Mouse (Mus musculus) MEL (cell line): Measurements from ENCODE around the gene A130010J15Rik. TPM values are rescaled to one million over a fixed set of nuclear protein-coding genes. Genes with fewer than 3 reads are reported as not detected.

Experiments used
- DNase-seq: peaks from one replicate; pipeline ENCODE4 v3.0.0; 2011; ENCODE audit warnings: low read depth, low spot score
- H3K27ac ChIP-seq: 2 replicates; pipeline ENCODE4 v1.5.1; 2012; ENCODE audit warnings: low read depth, mild to moderate bottlenecking, control low read depth, low read length, moderate library complexity; ENCODE audit not compliant: control insufficient read depth
- H3K27me3 ChIP-seq, 2 experiments: fragments of 150-350 bp in 1 of 2; sonication (generic) in 1 of 2; 2 replicates each; pipeline ENCODE4 v1.6.1; 2012; ENCODE audit warnings: low read length in 2 of 2, mild to moderate bottlenecking in 2 of 2, improper control_type of control experiment in 1 of 2, moderate library complexity in 1 of 2; ENCODE audit not compliant: insufficient read depth in 2 of 2, control insufficient read depth in 1 of 2
- H3K36me3 ChIP-seq, 2 experiments: 2 replicates each; pipeline ENCODE4 v1.6.1; 2012 to 2014; ENCODE audit warnings: low read length in 2 of 2, improper control_type of control experiment in 1 of 2, inconsistent platforms in 1 of 2, mild to moderate bottlenecking in 1 of 2; ENCODE audit not compliant: insufficient read depth in 2 of 2, control insufficient read depth in 1 of 2
- H3K4me1 ChIP-seq, 2 experiments: fragments of 150-350 bp in 1 of 2; sonication (generic) in 1 of 2; 2 replicates each; pipeline ENCODE4 v1.6.1; 2012; ENCODE audit warnings: low read length in 2 of 2, improper control_type of control experiment in 1 of 2, mild to moderate bottlenecking in 1 of 2; ENCODE audit not compliant: insufficient read depth in 2 of 2, control insufficient read depth in 1 of 2
- H3K4me3 ChIP-seq, 2 experiments: fragments of 150-350 bp in 1 of 2; sonication (generic) in 1 of 2; 2 replicates each; pipeline ENCODE4 v1.5.1; 2012; ENCODE audit warnings: low read depth in 2 of 2, low read length in 2 of 2, mild to moderate bottlenecking in 2 of 2, moderate library complexity in 2 of 2, control low read depth in 1 of 2, improper control_type of control experiment in 1 of 2; ENCODE audit not compliant: control insufficient read depth in 1 of 2, insufficient read depth in 1 of 2
- H3K79me2 ChIP-seq: 2 replicates; pipeline ENCODE4 v1.6.1; 2012; ENCODE audit warnings: mild to moderate bottlenecking, low read length, moderate library complexity; ENCODE audit not compliant: control insufficient read depth, poor library complexity, insufficient read depth
- H3K9ac ChIP-seq: 2 replicates; pipeline ENCODE4 v1.6.1; 2012; ENCODE audit warnings: low read depth, mild to moderate bottlenecking, control low read depth, low read length, moderate library complexity; ENCODE audit not compliant: control insufficient read depth, poor library complexity, severe bottlenecking
- H3K9me3 ChIP-seq: fragments of 150-350 bp; sonication (generic); replicated peaks from 2 replicates; pipeline ENCODE4 v1.6.1; 2012; ENCODE audit warnings: mild to moderate bottlenecking, low read length, improper control_type of control experiment, moderate library complexity; ENCODE audit not compliant: insufficient read depth
- BHLHE40 ChIP-seq: IDR thresholded peaks from 2 replicates; pipeline ENCODE4 v1.6.1; 2012; ENCODE audit warnings: low read depth, mild to moderate bottlenecking, inconsistent platforms, low read length, improper control_type of control experiment, borderline replicate concordance
- CTCF ChIP-seq, 3 experiments: IDR thresholded peaks in 2 of 3; conservative IDR thresholded peaks in 1 of 3; 2 replicates each; pipeline ENCODE4 v1.5.1; 2011 to 2012; ENCODE audit warnings: low read length in 3 of 3, low read depth in 2 of 3, mild to moderate bottlenecking in 2 of 3, improper control_type of control experiment in 1 of 3, inconsistent platforms in 1 of 3, mixed read lengths in 1 of 3, moderate library complexity in 1 of 3; ENCODE audit not compliant: control insufficient read depth in 1 of 3, insufficient read depth in 1 of 3, poor library complexity in 1 of 3, severe bottlenecking in 1 of 3
- E2F4 ChIP-seq: IDR thresholded peaks from 2 replicates; pipeline ENCODE4 v1.6.1; 2011; ENCODE audit warnings: low read depth, low read length, improper control_type of control experiment, borderline replicate concordance
- ELF1 ChIP-seq: IDR thresholded peaks from 2 replicates; pipeline ENCODE4 v1.6.1; 2014; ENCODE audit warnings: low read depth, mild to moderate bottlenecking, inconsistent platforms, low read length, improper control_type of control experiment, moderate library complexity
- EP300 ChIP-seq, 2 experiments: IDR thresholded peaks; 2 replicates each; pipeline ENCODE4 v1.6.1; 2011; ENCODE audit warnings: improper control_type of control experiment in 2 of 2, low read length in 2 of 2, low read depth in 1 of 2, mild to moderate bottlenecking in 1 of 2
- HCFC1 ChIP-seq: IDR thresholded peaks from 2 replicates; pipeline ENCODE4 v1.6.1; 2012; ENCODE audit warnings: low read depth, mild to moderate bottlenecking, inconsistent platforms, low read length, improper control_type of control experiment, moderate library complexity
- JUND ChIP-seq: IDR thresholded peaks from 2 replicates; pipeline ENCODE4 v1.6.1; 2011; ENCODE audit warnings: low read depth, mild to moderate bottlenecking, improper control_type of control experiment, low read length
- KAT2A ChIP-seq: conservative IDR thresholded peaks from 2 replicates; pipeline ENCODE4 v1.6.1; 2012; ENCODE audit warnings: low read depth, low read length, improper control_type of control experiment, inconsistent platforms
- MAX ChIP-seq: IDR thresholded peaks from 2 replicates; pipeline ENCODE4 v1.6.1; 2011; ENCODE audit warnings: low read length, improper control_type of control experiment
- MAZ ChIP-seq: IDR thresholded peaks from 2 replicates; pipeline ENCODE4 v1.6.1; 2012; ENCODE audit warnings: low read depth, mild to moderate bottlenecking, inconsistent platforms, low read length, improper control_type of control experiment
- MEF2A ChIP-seq: IDR thresholded peaks from 2 replicates; pipeline ENCODE4 v1.6.1; 2014; ENCODE audit warnings: low read depth, mild to moderate bottlenecking, inconsistent platforms, low read length, improper control_type of control experiment; ENCODE audit not compliant: poor library complexity, insufficient replicate concordance, severe bottlenecking; ENCODE audit errors: extremely low read depth
- MYB ChIP-seq: IDR thresholded peaks from 2 replicates; pipeline ENCODE4 v1.6.1; 2011; ENCODE audit warnings: mild to moderate bottlenecking, low read depth, low read length, improper control_type of control experiment
- NELFE ChIP-seq: IDR thresholded peaks from 2 replicates; pipeline ENCODE4 v1.6.1; 2011; ENCODE audit warnings: low read depth, low read length, improper control_type of control experiment
- POLR2A ChIP-seq, 2 experiments: IDR thresholded peaks; 2 replicates each; pipeline ENCODE4 v1.6.1; 2011 to 2012; ENCODE audit warnings: low read length in 2 of 2, mild to moderate bottlenecking in 2 of 2, control low read depth in 1 of 2, improper control_type of control experiment in 1 of 2, low read depth in 1 of 2, moderate library complexity in 1 of 2; ENCODE audit not compliant: control insufficient read depth in 1 of 2, insufficient read depth in 1 of 2, poor library complexity in 1 of 2
- POLR2AphosphoS5 ChIP-seq: IDR thresholded peaks from 2 replicates; pipeline ENCODE4 v1.6.1; 2012; ENCODE audit warnings: low read depth, borderline replicate concordance, mild to moderate bottlenecking, inconsistent platforms, low read length, moderate library complexity, mixed read lengths
- RAD21 ChIP-seq: IDR thresholded peaks from 2 replicates; pipeline ENCODE4 v1.6.1; 2011; ENCODE audit warnings: mild to moderate bottlenecking, low read depth, low read length, improper control_type of control experiment
- SIN3A ChIP-seq: IDR thresholded peaks from 2 replicates; pipeline ENCODE4 v1.6.1; 2012; ENCODE audit warnings: low read length, improper control_type of control experiment, inconsistent platforms
- SMC3 ChIP-seq: IDR thresholded peaks from 2 replicates; pipeline ENCODE4 v1.6.1; 2011; ENCODE audit warnings: low read depth, low read length, improper control_type of control experiment
- TBP ChIP-seq: IDR thresholded peaks from 2 replicates; pipeline ENCODE4 v1.8.0; 2011; ENCODE audit warnings: low read depth, low read length, improper control_type of control experiment
- USF1 ChIP-seq: IDR thresholded peaks from 2 replicates; pipeline ENCODE4 v1.6.1; 2014; ENCODE audit warnings: low read depth, mild to moderate bottlenecking, inconsistent platforms, low read length, improper control_type of control experiment, moderate library complexity
- ZC3H11A ChIP-seq: IDR thresholded peaks from 2 replicates; pipeline ENCODE4 v1.6.1; 2012; ENCODE audit warnings: low read depth, mild to moderate bottlenecking, inconsistent platforms, low read length, improper control_type of control experiment
- ZNF384 ChIP-seq: IDR thresholded peaks from 2 replicates; pipeline ENCODE4 v1.6.1; 2012; ENCODE audit warnings: low read depth, mild to moderate bottlenecking, inconsistent platforms, low read length, improper control_type of control experiment
- polyA plus RNA-seq, 2 experiments: library from polyadenylated mRNA; stranded (reverse) in 1 of 2; unstranded in 1 of 2; fragments of >175 nt in 1 of 2; fragments of >200 nt in 1 of 2; gene quantifications; 2 replicates each; pipeline versions ENCODE4 v1.2.1 to v1.2.4; 2012; ENCODE audit warnings: low replicate concordance in 2 of 2, low read depth in 1 of 2; ENCODE audit not compliant: insufficient read length in 2 of 2, insufficient read depth in 1 of 2, missing spikeins in 1 of 2
- total RNA-seq: library from RNA; depleted of rRNA; stranded (reverse); fragments of 300-350 nt; gene quantifications from 2 replicates; pipeline ENCODE4 v1.2.3, GENCODE M21; 2012

The A130010J15Rik gene
- total and polyA plus RNA-seq, 3 experiments, result 5.8 to 13.2 TPM; not detected in 1

GRCm38 (mm10) chr1:193198312-193198711 is 30.5 kb downstream of the A130010J15Rik start:
- Histone ChIP-seq H3K4me1 (peaks cover 0 to 30% of the 10 kb centered on the region in 2 experiments; a peak in 3 of 4 replicates), H3K79me2 (no peaks in the 10 kb centered on the region), H3K27me3 (no peaks in the 10 kb centered on the region), H3K9ac (no peak overlapping the region), H3K36me3 (peaks cover 0 to 21% of the 10 kb centered on the region in 2 experiments; a peak in 2 of 4 replicates), H3K9me3 (no peaks in the 10 kb centered on the region), H3K4me3 (no peak overlapping the region), H3K27ac (no peak overlapping the region)
- TF ChIP-seq CTCF (IDR thresholded peaks at IDR 0.05 in 2 of 3, conservative IDR thresholded peaks at IDR 0.05 in 1 of 3; ENCODE audit: control insufficient read depth in 1 of 3, insufficient read depth in 1 of 3, low read depth in 2 of 3, low read length in 3 of 3, poor library complexity in 1 of 3, severe bottlenecking in 1 of 3) (peak in 1 of 3 experiments; percentile 4; a peak in 1 of 6 replicates), MEF2A (peak; percentile 34; the same call in 1 of the 2 replicates), POLR2AphosphoS5 (no peak), SMC3 (no peak)
- peak; percentile 18 for DNase-seq

- peak overlapping the region; percentile 62 for H3K9ac ChIP-seq
- peak overlapping the region; percentile 9 to 50 for H3K4me3 ChIP-seq
- H3K36me3 ChIP-seq, result peaks cover 0 to 21% of the 10 kb centered on the region in 2 experiments; a peak in 2 of 4 replicates
- DNase-seq, result peak; percentile 12
- H3K79me2 ChIP-seq, result no peaks in the 10 kb centered on the region
- H3K4me1 ChIP-seq, result peaks cover 0 to 30% of the 10 kb centered on the region in 2 experiments; a peak in 3 of 4 replicates
- TF ChIP-seq EP300 (IDR thresholded peaks at IDR 0.05; ENCODE audit: low read depth in 1 of 2, low read length in 2 of 2) (peak in 1 of 2 experiments; percentile 18; a peak in 1 of 4 replicates), ZC3H11A (no peak), MYB (no peak), RAD21 (no peak), MAX (no peak)
- H3K27me3 ChIP-seq, result no peaks in the 10 kb centered on the region; a peak in 1 of 4 replicates
- H3K9me3 ChIP-seq, result no peaks in the 10 kb centered on the region
- peak overlapping the region; percentile 89 for H3K27ac ChIP-seq
Measured at GRCm38 (mm10) chr1:193200640-193201382, 33.0 kb downstream of the A130010J15Rik start.

GRCm38 (mm10) chr1:193201383-193201778 is 33.5 kb downstream of the A130010J15Rik start, which contains the start of gene Traf3ip3:
Gene Traf3ip3, minus strand, starts transcription at chr1:193201703.
- TF ChIP-seq BHLHE40, result no peak
- TF ChIP-seq SIN3A, result peak; percentile 26; the same call in 1 of the 2 replicates
- TF ChIP-seq ELF1, result peak; percentile 55; the same call in 1 of the 2 replicates
- TF ChIP-seq TBP, result peak; percentile 60
- peak; percentile 48 for TF ChIP-seq NELFE
- TF ChIP-seq JUND, result no peak
- no peak for TF ChIP-seq E2F4
- no peak for TF ChIP-seq USF1
- TF ChIP-seq POLR2A (IDR thresholded peaks at IDR 0.05; ENCODE audit: control insufficient read depth in 1 of 2, insufficient read depth in 1 of 2, low read depth in 1 of 2, low read length in 2 of 2, poor library complexity in 1 of 2), result peak; percentile 39 to 66; a peak in 2 of 4 replicates
- no peak for TF ChIP-seq MAZ
- TF ChIP-seq KAT2A, result no peak
- TF ChIP-seq ZNF384, result no peak
- peak; percentile 32; the same call in 1 of the 2 replicates for TF ChIP-seq HCFC1
- peak within 1 kb of the TSS; percentile 89 for H3K27ac ChIP-seq
- no peaks in the 10 kb centered on the region; a peak in 1 of 4 replicates for H3K27me3 ChIP-seq
- peak; percentile 92 for DNase-seq
- peak within 1 kb of the TSS; percentile 62 for H3K9ac ChIP-seq
- no peaks in the 10 kb centered on the region for H3K9me3 ChIP-seq
- peaks cover 0 to 21% of the 10 kb centered on the region in 2 experiments; a peak in 2 of 4 replicates for H3K36me3 ChIP-seq
- peaks cover 0 to 30% of the 10 kb centered on the region in 2 experiments; a peak in 3 of 4 replicates for H3K4me1 ChIP-seq
- H3K4me3 ChIP-seq, result peak within 1 kb of the TSS; percentile 24 to 50
- no peaks in the 10 kb centered on the region for H3K79me2 ChIP-seq
